Mouse (Mus musculus) intestine, embryonic 15.5 days (tissue): Measurements from ENCODE around the gene Clcn1. TPM values are rescaled to one million over a fixed set of nuclear protein-coding genes. Genes with fewer than 3 reads are reported as not detected.

ENCODE experiments used
- ATAC-seq: fragments of 200-750 bp; cut with Nextera tagmentation; 2 replicates; pipeline ENCODE4 v1.8.0; 2017; ENCODE audit warnings: moderate TSS enrichment, moderate library complexity
- H3K27ac ChIP-seq: fragments of 300-500 bp; sonication (generic); 2 replicates; pipeline ENCODE4 v1.5.1; 2015; ENCODE audit warnings: mild to moderate bottlenecking, inconsistent platforms
- H3K27me3 ChIP-seq: fragments of 300-500 bp; sonication (generic); replicated peaks from 2 replicates; pipeline ENCODE4 v1.6.1; 2015; ENCODE audit warnings: inconsistent platforms
- H3K36me3 ChIP-seq: fragments of 300-500 bp; sonication (generic); 2 replicates; pipeline ENCODE4 v1.6.1; 2015; ENCODE audit warnings: inconsistent platforms
- H3K4me1 ChIP-seq: fragments of 300-500 bp; sonication (generic); replicated peaks from 2 replicates; pipeline ENCODE4 v1.6.1; 2015; ENCODE audit warnings: inconsistent platforms
- H3K4me2 ChIP-seq: fragments of 300-500 bp; sonication (generic); replicated peaks from 2 replicates; pipeline ENCODE4 v1.6.1; 2015; ENCODE audit warnings: mild to moderate bottlenecking, inconsistent platforms
- H3K4me3 ChIP-seq: fragments of 300-500 bp; sonication (generic); replicated peaks from 2 replicates; pipeline ENCODE4 v1.5.1; 2015; ENCODE audit warnings: inconsistent platforms
- H3K9ac ChIP-seq: fragments of 300-500 bp; sonication (generic); 2 replicates; pipeline ENCODE4 v1.6.1; 2015; ENCODE audit warnings: inconsistent platforms
- H3K9me3 ChIP-seq: fragments of 300-500 bp; sonication (generic); 2 replicates; pipeline ENCODE4 v1.6.1; 2016; ENCODE audit warnings: inconsistent platforms
- WGBS: fragments of 180-500 bp; shearing (Covaris S2); methylation state at CpG from one replicate; pipeline ENCODE4 v1.1.7; 2015; 5-methylcytosine and 5-hydroxymethylcytosine counted together
- polyA plus RNA-seq: library from polyadenylated mRNA; unstranded; fragments of >200 nt; fragmentation: Nextera tagmentation; extraction: Ambion mirVana; gene quantifications from 2 replicates; pipeline ENCODE4 v1.2.1, GENCODE M21; 2015

The Clcn1 gene
- polyA plus RNA-seq, 1 experiment from 2014 or later, result 0.13 TPM

GRCm38 (mm10) chr6:42318293-42318692, 31.8 kb downstream of the Clcn1 start:
- H3K36me3 ChIP-seq, result no peaks in the 10 kb centered on the region
- H3K4me3 ChIP-seq, result no peak overlapping the region
- H3K27ac ChIP-seq, result no peak overlapping the region
- WGBS, result 68% methylated on average over 4 of the region's 4 CpGs
- H3K9ac ChIP-seq, result no peak overlapping the region
- no peak overlapping the region for H3K4me2 ChIP-seq
- peaks cover 16% of the 10 kb centered on the region for H3K27me3 ChIP-seq
- ATAC-seq, result no peak
- peaks cover under 1% of the 10 kb centered on the region; the same call in 1 of the 2 replicates for H3K4me1 ChIP-seq
- no peaks in the 10 kb centered on the region for H3K9me3 ChIP-seq

GRCm38 (mm10) chr6:42323371-42324066, 37.0 kb downstream of the Clcn1 start:
- Histone ChIP-seq H3K9me3 (no peaks in the 10 kb centered on the region), H3K27me3 (peaks cover 33% of the 10 kb centered on the region), H3K4me3 (peak overlapping the region; percentile 59), H3K4me2 (peak overlapping the region; percentile 97), H3K9ac (no peak overlapping the region), H3K36me3 (no peaks in the 10 kb centered on the region), H3K27ac (no peak overlapping the region), H3K4me1 (peaks cover 17% of the 10 kb centered on the region)
- ATAC-seq, result peak; percentile 55
- 1% methylated on average over 26 of the region's 28 CpGs for WGBS

- Histone ChIP-seq H3K27me3 (peaks cover 33% of the 10 kb centered on the region), H3K27ac (no peak overlapping the region), H3K4me2 (peak overlapping the region; percentile 97), H3K9me3 (no peaks in the 10 kb centered on the region), H3K4me1 (peaks cover 17% of the 10 kb centered on the region), H3K36me3 (no peaks in the 10 kb centered on the region), H3K4me3 (peak overlapping the region; percentile 59), H3K9ac (peak overlapping the region; percentile 47)
- under 1% methylated on average over 29 of the region's 32 CpGs for WGBS
- ATAC-seq, result peak; percentile 69
Measured at GRCm38 (mm10) chr6:42324067-42324481, 37.6 kb downstream of the Clcn1 start.

GRCm38 (mm10) chr6:42324482-42325267, 38.2 kb downstream of the Clcn1 start, which contains the start of gene Fam131b:
TSS of gene Fam131b (minus strand) at chr6:42324643.
- H3K4me2 ChIP-seq, result peak within 1 kb of the TSS; percentile 97
- H3K36me3 ChIP-seq, result no peaks in the 10 kb centered on the region
- H3K27ac ChIP-seq, result no peak within 1 kb of the TSS
- peak; percentile 76 for ATAC-seq
- H3K9ac ChIP-seq, result peak within 1 kb of the TSS; percentile 47
- under 1% methylated on average over 43 of the region's 68 CpGs for WGBS
- H3K4me3 ChIP-seq, result peak within 1 kb of the TSS; percentile 59
- H3K9me3 ChIP-seq, result no peaks in the 10 kb centered on the region
- peaks cover 17% of the 10 kb centered on the region for H3K4me1 ChIP-seq
- peaks cover 33% of the 10 kb centered on the region for H3K27me3 ChIP-seq

GRCm38 (mm10) chr6:42325268-42325609, 38.8 kb downstream of the Clcn1 start:
- Histone ChIP-seq H3K27ac (no peak overlapping the region), H3K4me3 (peak overlapping the region; percentile 59), H3K9ac (no peak overlapping the region), H3K4me2 (peak overlapping the region; percentile 97), H3K4me1 (peaks cover 17% of the 10 kb centered on the region), H3K27me3 (peaks cover 33% of the 10 kb centered on the region), H3K36me3 (no peaks in the 10 kb centered on the region), H3K9me3 (no peaks in the 10 kb centered on the region)
- WGBS, result 2% methylated on average over 7 of the region's 7 CpGs
- ATAC-seq, result 0 out of 2 replicates have a peak, but pooled peaks have one; percentile 26

GRCm38 (mm10) chr6:42326509-42326908, 40.0 kb downstream of the Clcn1 start:
- WGBS, result 85% methylated on average over 3 of the region's 3 CpGs
- no peak overlapping the region for H3K27ac ChIP-seq

GRCm38 (mm10) chr6:42328757-42329156, 42.3 kb downstream of the Clcn1 start:
- Histone ChIP-seq H3K27ac (no peak overlapping the region), H3K27me3 (peaks cover 14% of the 10 kb centered on the region), H3K9me3 (no peaks in the 10 kb centered on the region), H3K4me1 (peaks cover 13% of the 10 kb centered on the region), H3K9ac (no peak overlapping the region), H3K4me2 (no peak overlapping the region), H3K36me3 (no peaks in the 10 kb centered on the region), H3K4me3 (no peak overlapping the region)
- 79% methylated on average over 3 of the region's 3 CpGs for WGBS
- no peak for ATAC-seq

More at GRCm38 (mm10) chr6:42326509-42326908, 40.0 kb downstream of the Clcn1 start:
- Histone ChIP-seq H3K4me3 (no peak overlapping the region), H3K36me3 (no peaks in the 10 kb centered on the region), H3K4me2 (no peak overlapping the region), H3K9ac (no peak overlapping the region), H3K9me3 (no peaks in the 10 kb centered on the region), H3K27me3 (peaks cover 27% of the 10 kb centered on the region), H3K4me1 (peaks cover 17% of the 10 kb centered on the region)
- no peak for ATAC-seq

- Histone ChIP-seq H3K4me1 (no peaks in the 10 kb centered on the region), H3K27me3 (no peaks in the 10 kb centered on the region; the same call in 1 of the 2 replicates), H3K4me2 (no peak overlapping the region), H3K27ac (no peak overlapping the region), H3K9ac (no peak overlapping the region), H3K36me3 (no peaks in the 10 kb centered on the region), H3K4me3 (no peak overlapping the region), H3K9me3 (no peaks in the 10 kb centered on the region)
- no peak for ATAC-seq
- WGBS, result 68% methylated on average over 3 of the region's 3 CpGs
Measured at GRCm38 (mm10) chr6:42330216-42330615, 43.7 kb downstream of the Clcn1 start.

GRCm38 (mm10) chr6:42330946-42331345, 44.5 kb downstream of the Clcn1 start:
- WGBS, result 94% methylated on average over 3 of the region's 3 CpGs
- Histone ChIP-seq H3K27ac (no peak overlapping the region), H3K27me3 (no peaks in the 10 kb centered on the region), H3K4me2 (no peak overlapping the region), H3K4me1 (no peaks in the 10 kb centered on the region), H3K9me3 (no peaks in the 10 kb centered on the region), H3K36me3 (no peaks in the 10 kb centered on the region), H3K4me3 (no peak overlapping the region), H3K9ac (no peak overlapping the region)
- no peak for ATAC-seq

GRCm38 (mm10) chr6:42339189-42339588, 52.7 kb downstream of the Clcn1 start:
- H3K4me3 ChIP-seq, result no peak overlapping the region
- no peaks in the 10 kb centered on the region for H3K36me3 ChIP-seq
- no peaks in the 10 kb centered on the region for H3K9me3 ChIP-seq
- H3K9ac ChIP-seq, result no peak overlapping the region
- no peak for ATAC-seq
- 89% methylated on average over 2 of the region's 2 CpGs for WGBS
- no peak overlapping the region for H3K27ac ChIP-seq
- no peak overlapping the region for H3K4me2 ChIP-seq
- no peaks in the 10 kb centered on the region for H3K27me3 ChIP-seq
- H3K4me1 ChIP-seq, result no peaks in the 10 kb centered on the region

GRCm38 (mm10) chr6:42339981-42340380, 53.5 kb downstream of the Clcn1 start:
- Histone ChIP-seq H3K4me2 (no peak overlapping the region), H3K4me1 (no peaks in the 10 kb centered on the region), H3K9ac (no peak overlapping the region), H3K27me3 (no peaks in the 10 kb centered on the region), H3K4me3 (no peak overlapping the region), H3K9me3 (no peaks in the 10 kb centered on the region), H3K36me3 (no peaks in the 10 kb centered on the region), H3K27ac (no peak overlapping the region)
- WGBS, result 71% methylated on average over 5 of the region's 5 CpGs
- ATAC-seq, result no peak

GRCm38 (mm10) chr6:42342171-42342570, 55.7 kb downstream of the Clcn1 start:
- Histone ChIP-seq H3K4me2 (no peak overlapping the region), H3K36me3 (no peaks in the 10 kb centered on the region), H3K9ac (no peak overlapping the region), H3K27me3 (no peaks in the 10 kb centered on the region), H3K27ac (no peak overlapping the region), H3K4me3 (no peak overlapping the region), H3K4me1 (no peaks in the 10 kb centered on the region), H3K9me3 (no peaks in the 10 kb centered on the region)
- no peak for ATAC-seq
- 63% methylated on average over 1 of the region's 1 CpGs for WGBS
